20 mouse cellular contexts compared by ENCODE assay signal in genomic region chr12:4689341-4689740, GRCm38 (mm10). TPM values are rescaled to one million over a fixed set of nuclear protein-coding genes. Genes with fewer than 3 reads are reported as not detected.
"Had no signal": no experiment of that assay in that cellular context is flagged by ENCODE, and none has a peak within 500 bp of the region (broad histone marks: within the 10 kb centered on the region; RNA-seq: fewer than 3 reads in every experiment).

No protein-coding gene starts in this region.

- ATAC-seq: liver, postnatal 0 days; midbrain, embryonic 15.5 days had no signal

- H3K9ac ChIP-seq: kidney, embryonic 15.5 days; limb, embryonic 12.5 days; liver, embryonic 13.5 days; liver, postnatal 0 days; lung, embryonic 15.5 days; midbrain, embryonic 15.5 days; neural tube, embryonic 15.5 days had no signal

- H3K4me1 ChIP-seq: kidney, embryonic 15.5 days; limb, embryonic 12.5 days; lung, embryonic 15.5 days; midbrain, embryonic 15.5 days; neural tube, embryonic 15.5 days had no signal

- H3K9me3 ChIP-seq: kidney, embryonic 15.5 days; limb, embryonic 12.5 days; liver, embryonic 13.5 days; lung, embryonic 15.5 days; midbrain, embryonic 15.5 days; neural tube, embryonic 15.5 days had no signal

- H3K4me2 ChIP-seq: kidney, embryonic 15.5 days; limb, embryonic 12.5 days; liver, embryonic 13.5 days; lung, embryonic 15.5 days; midbrain, embryonic 11.5 days; midbrain, embryonic 15.5 days; neural tube, embryonic 15.5 days had no signal

- DNase-seq: kidney, postnatal 14 days; liver; liver, embryonic 13.5 days; liver, postnatal 0 days; lung, postnatal 14 days; right cerebral cortex, adult 18-20 months; right cerebral cortex, postnatal 25 days; thymus, postnatal 36 days had no signal

- H3K4me3 ChIP-seq: kidney, embryonic 15.5 days; left cerebral cortex, adult 2 months; limb, embryonic 12.5 days; liver, embryonic 13.5 days; lung, embryonic 15.5 days; megakaryocyte, embryonic 14.5 days; midbrain, embryonic 15.5 days; neural tube, embryonic 15.5 days had no signal

- H3K36me3 ChIP-seq: limb, embryonic 12.5 days; lung, embryonic 15.5 days; midbrain, embryonic 15.5 days; neural tube, embryonic 15.5 days had no signal

- H3K27ac ChIP-seq: kidney, embryonic 15.5 days; left cerebral cortex, adult 2 months; limb, embryonic 12.5 days; liver, embryonic 13.5 days; lung, embryonic 15.5 days; macrophage; midbrain, embryonic 15.5 days; neural tube, embryonic 15.5 days had no signal

- H3K27me3 ChIP-seq: kidney, embryonic 15.5 days; limb, embryonic 12.5 days; liver, embryonic 13.5 days; lung, embryonic 15.5 days; megakaryocyte, embryonic 14.5 days; midbrain, embryonic 15.5 days; neural tube, embryonic 15.5 days had no signal

RNA-seq across cellular contexts. Expression of gene Fam228a, which starts 48.9 kb away (rescaled TPM):
- polyA plus RNA-seq: large intestine, adult 2 months; macrophage; neural tube, embryonic 11.5 days; small intestine, adult 2 months had no signal
